Comparison of ENCODE assay signal across 13 mouse cellular contexts in genomic region chr1:16824057-16824456, GRCm38 (mm10).
"Had no signal": no experiment of that assay in that cellular context is flagged by ENCODE, and none has a peak within 500 bp of the region (broad histone marks: within the 10 kb centered on the region; RNA-seq: fewer than 3 reads in every experiment).

No protein-coding gene starts in this region.

- H3K27ac ChIP-seq: layer of hippocampus, adult 2 months; liver, embryonic 15.5 days; midbrain, embryonic 10.5 days; midbrain, embryonic 15.5 days; neural tube, embryonic 12.5 days; stomach, postnatal 0 days had no signal

- DNase-seq: lung, adult 2 months; lung, postnatal 36 days; thymus, adult 18-20 months; thymus, postnatal 14 days had no signal

- H3K9me3 ChIP-seq: liver, embryonic 15.5 days; midbrain, embryonic 10.5 days; midbrain, embryonic 15.5 days; neural tube, embryonic 12.5 days had no signal

- H3K4me2 ChIP-seq: liver, embryonic 11.5 days; liver, embryonic 15.5 days; midbrain, embryonic 15.5 days; neural tube, embryonic 12.5 days had no signal

- H3K27me3 ChIP-seq: liver, embryonic 15.5 days; midbrain, embryonic 15.5 days; neural tube, embryonic 12.5 days had no signal

- H3K4me1 ChIP-seq: liver, embryonic 15.5 days; midbrain, embryonic 10.5 days; midbrain, embryonic 15.5 days; neural tube, embryonic 12.5 days had no signal

- H3K36me3 ChIP-seq: liver, embryonic 15.5 days; midbrain, embryonic 10.5 days; midbrain, embryonic 15.5 days; neural tube, embryonic 12.5 days had no signal

- H3K4me3 ChIP-seq: layer of hippocampus, adult 2 months; liver, embryonic 15.5 days; midbrain, embryonic 10.5 days; midbrain, embryonic 15.5 days; neural tube, embryonic 12.5 days had no signal

- ATAC-seq: intestine, postnatal 0 days; lung, postnatal 0 days; midbrain, embryonic 15.5 days had no signal

- H3K9ac ChIP-seq: liver, embryonic 15.5 days; midbrain, embryonic 15.5 days; neural tube, embryonic 12.5 days had no signal
